Mouse (Mus musculus): ENCODE measurements around the gene Fam57b.
"Not testable (repeated sequence)": the region's sequence is repeated elsewhere in the genome, so short reads cannot be mapped to it uniquely, and the experiment has no call there.

Fam57b gene

DNA sequence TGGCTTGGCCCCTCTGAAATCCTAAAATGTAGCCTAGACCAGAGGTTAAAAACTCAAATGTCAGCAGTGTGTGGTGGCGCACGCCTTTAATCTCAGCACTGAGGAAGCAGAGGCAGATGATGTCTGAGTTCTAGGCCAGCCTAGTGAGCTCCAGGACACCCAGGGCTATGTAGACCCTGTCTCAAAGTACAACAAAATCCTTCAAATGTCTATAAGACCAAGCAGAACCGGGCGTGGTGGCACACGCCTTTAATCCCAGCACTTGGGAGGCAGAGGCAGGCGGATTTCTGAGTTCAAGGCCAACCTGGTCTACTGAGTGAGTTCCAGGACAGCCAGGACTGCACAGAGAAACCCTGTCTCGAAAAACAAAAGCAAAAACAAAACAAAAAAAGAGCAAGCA is 18.4 kb upstream of the Fam57b start:
- DNase-seq, result not testable (repeated sequence)

DNA sequence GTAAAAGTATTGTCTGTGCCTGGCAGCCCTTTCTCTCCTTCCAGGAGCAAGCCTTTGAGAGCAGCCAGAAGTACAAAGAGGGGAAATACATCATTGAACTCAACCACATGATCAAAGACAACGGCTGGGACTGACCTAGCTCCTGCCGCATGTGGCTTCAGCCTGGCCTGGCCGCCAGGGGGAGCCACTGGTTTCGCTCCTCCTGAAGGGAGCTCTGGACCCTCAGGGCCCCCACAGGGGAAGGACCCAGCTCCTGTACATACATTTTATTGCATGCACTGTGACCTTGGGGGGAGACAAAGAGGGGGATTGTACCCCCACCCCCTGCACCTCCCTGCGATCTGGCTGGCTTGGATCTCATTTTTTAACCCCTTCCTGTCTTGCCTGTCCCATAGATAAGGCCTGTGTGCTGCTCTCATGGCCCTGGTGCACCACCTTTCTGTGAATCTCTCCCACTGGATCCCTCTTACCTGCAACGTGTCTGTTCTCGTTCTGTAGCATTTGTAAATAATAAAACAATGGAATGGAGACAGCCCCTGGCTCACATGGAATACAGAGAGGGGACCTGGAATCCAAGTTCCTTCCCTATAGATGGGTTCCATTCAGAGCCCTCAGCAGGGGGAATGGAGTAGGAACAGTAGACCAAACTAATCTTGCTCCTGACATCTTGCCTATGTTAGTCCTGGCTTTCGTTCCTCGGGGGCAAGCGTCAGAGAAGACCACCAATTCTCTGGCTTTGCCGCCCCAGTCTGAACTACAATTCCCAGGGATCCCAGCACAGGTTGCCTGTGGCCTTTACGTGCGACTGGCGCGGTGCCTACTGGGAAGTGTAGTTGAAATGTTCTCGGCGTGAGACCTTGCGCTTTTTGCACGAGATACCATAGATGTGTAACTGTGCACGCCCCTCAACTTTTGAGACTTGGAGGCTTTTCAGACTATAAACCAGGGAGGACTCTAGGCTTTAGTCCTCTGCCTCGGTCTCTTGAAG is 17.2 kb upstream of the Fam57b start:
- DNase-seq, result peak; percentile 83

DNA sequence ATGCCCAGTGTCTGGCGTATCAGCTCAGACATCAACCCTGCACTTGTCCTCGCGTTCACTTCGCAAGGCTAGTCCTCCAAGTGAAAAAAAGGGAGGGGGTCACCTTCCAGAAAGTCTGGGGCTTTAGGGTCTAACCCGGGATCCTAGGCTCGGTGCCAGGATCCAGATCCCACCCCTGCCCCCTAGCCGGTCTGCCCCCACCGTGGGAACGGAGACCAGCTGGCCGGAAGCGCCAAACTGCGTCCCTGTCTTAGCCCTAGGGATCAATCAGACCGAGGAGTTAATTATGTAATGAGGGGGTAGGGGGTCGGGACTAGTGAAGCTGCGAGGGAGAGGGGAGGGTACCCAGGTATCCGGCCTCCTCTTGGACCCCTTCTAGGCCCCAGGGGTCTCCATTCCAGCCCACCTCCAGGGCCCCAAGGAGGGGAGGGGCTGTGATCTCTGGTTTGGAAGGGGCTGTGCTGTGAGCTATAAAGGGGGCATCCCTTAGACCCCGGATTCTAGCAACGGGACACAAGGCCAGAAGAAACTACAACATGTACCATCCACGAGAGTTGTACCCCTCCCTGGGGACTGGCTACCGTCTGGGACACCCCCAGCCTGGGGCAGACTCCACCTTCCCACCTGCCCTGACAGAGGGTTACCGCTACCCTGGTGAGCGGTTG is 16.4 kb upstream of the Fam57b start, which contains the start of gene Tbx6:
Gene Tbx6 (plus strand): TSS at position 513 of the 665 bp plus-strand sequence.
- DNase-seq, result no peak

DNA sequence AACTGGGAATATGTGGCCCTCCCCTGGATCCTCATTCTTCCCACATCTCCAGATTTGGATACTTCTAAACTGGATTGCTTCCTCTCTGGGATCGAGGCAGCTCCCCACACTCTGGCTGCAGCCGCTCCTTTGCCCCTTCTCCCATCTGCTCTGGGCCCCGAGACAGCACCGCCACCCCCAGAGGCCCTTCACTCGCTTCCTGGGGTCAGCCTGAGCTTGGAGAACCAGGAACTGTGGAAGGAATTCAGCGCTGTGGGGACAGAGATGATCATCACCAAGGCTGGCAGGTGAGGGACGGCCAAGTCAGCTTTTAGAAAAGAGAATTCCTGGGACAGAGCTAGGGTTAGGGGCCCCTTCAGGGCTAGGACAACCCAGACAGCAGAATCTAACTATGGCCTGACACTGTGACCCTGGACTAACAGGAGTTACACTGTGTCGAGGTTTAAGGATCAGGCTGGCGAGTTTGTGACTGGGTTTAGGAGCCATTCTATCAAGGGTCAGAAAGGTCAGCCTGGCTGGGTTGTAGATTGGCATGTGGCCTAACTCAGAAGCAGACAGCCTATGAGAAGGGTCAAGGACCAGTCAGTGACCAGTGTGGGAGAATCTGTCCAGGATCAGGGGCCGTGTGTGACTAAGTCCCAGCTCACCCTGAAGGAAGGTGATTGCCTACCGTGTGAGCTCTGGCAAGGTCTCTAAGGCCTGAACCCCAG is 15.7 kb upstream of the Fam57b start:
- no peak for DNase-seq

DNA sequence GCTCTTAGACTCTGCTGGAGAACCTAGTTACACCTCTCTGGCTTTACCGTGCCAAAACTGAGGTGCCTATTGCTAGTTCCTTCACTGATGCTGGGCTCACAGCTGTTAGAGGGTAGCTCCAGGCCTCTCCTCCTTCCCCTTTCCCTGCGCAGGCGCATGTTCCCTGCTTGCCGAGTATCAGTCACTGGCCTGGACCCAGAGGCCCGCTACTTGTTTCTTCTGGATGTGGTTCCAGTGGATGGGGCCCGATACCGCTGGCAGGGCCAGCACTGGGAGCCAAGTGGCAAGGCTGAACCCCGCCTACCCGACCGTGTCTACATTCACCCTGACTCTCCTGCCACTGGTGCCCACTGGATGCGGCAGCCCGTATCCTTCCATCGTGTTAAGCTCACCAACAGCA is 14.8 kb upstream of the Fam57b start:
- no peak for DNase-seq

DNA sequence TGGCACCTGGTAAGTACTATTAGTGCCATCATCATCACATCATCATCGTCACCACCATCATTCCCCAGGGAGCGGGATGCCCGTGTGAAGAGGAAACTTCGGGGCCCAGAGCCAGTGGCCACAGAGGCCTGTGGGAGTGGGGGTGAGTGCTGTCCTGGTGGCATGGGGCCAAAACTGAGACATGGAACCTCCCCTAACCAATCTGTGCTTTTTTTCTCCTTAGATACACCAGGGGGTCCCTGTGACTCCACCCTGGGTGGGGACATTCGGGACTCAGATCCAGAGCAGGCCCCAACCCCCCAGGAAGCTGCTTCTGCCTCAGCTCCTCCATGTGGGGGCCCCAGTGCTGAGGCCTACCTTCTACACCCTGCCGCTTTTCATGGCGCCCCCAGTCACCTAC is 13.0 kb upstream of the Fam57b start:
- no peak for DNase-seq

DNA sequence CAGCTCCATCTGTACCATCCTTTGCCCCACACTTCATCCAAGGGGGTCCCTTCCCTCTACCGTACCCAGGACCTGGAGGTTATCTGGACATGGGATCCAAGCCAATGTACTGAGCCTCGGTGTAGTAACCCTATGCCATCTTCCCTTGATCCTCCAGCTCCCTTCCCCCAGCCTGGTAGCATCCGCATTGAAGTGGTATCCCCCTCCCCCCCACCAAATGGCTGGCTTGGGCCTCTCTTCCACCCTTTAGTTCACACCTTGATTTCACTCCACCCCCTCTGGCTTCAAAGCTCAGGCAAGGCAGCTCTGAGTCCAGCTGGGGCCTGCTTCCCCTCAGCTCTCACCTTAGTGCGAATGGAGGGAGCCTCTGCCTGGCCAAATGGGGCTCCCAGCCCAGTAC is 12.4 kb upstream of the Fam57b start:
- no peak for DNase-seq

DNA sequence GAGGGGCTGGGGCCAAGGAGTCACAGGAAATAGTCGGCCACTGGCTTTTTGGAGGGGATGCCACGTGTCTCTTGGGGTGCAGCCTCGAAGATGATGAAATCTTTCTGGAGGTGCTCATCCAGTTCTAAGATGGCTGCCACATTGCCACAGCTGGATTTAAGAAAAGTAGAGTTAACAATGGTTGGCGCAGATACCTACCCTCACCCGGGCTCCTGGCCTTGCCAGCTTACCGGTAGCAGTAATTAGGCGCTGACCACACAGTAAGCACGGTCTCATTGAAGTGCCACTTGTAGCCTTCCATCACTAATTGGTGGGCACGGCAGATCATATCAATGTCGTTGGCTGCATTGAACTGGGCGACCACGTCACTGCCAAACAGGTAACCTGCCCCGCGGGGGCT is 11.3 kb upstream of the Fam57b start:
- DNase-seq, result no peak

DNA sequence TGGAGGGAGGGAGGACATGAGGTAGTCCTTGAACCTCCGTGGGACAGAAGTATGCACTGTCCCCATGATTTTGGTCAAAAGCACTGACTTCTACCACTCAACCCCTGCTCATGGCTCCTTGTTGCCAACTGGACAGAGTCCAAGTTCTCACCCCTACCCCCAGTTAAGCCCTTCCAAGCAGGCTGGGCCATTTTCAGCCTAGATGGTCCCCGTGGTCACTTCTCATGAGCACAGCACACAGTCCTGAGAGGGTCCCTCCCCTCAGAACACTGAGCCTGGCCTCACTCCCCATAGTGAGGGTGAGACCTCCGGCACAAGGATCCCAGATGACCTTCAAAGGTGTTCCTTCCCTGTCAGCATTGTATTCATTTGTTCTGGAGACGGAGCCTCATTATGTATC is 8.3 kb upstream of the Fam57b start:
- no peak for DNase-seq

DNA sequence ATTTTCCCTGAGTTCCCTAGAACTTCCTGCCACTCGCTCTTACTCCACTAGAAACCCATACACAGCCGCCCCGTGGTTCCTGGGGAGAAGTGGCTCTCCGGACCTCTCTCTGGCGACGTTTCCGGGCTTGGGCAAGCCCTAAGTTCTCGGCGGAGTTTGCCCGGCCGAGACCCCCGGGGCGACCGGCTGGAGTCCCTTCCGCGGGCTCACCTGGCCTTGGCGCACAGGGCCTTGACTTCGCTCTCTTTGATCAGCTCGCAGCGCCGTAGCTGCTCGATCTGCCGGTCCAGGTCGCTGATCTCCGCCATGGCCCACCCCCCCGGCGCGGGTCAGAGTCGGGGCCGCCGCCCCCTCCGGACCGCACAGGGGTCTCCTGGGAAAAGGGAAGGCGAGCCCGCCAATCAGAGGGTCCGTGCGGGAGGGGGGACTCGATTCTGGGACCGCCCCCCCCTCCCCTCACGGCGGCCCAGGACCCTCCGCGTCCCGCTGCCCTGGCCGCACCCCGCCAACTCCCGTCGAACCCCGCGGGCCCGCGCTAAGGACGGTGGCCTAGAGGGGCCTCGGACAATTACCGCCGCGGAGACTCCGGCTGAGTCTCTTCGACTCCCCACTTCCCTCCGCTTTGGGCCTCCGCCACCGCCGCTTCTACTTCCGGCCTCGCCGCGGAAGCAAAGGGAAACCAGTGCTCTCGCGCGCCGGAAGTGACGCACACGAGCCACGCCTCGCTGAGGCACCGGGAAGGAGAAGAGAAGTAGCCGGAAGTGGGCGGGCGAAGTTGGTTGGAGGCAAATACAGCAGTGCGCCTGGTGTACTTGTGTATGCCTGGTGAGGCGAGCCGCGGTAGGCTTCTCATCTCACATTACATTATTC is 5.4 kb upstream of the Fam57b start, which contains the start of gene Ppp4c:
Gene Ppp4c (minus strand): TSS at position 646 of the 870 bp plus-strand sequence.
- peak; percentile 95 for DNase-seq

DNA sequence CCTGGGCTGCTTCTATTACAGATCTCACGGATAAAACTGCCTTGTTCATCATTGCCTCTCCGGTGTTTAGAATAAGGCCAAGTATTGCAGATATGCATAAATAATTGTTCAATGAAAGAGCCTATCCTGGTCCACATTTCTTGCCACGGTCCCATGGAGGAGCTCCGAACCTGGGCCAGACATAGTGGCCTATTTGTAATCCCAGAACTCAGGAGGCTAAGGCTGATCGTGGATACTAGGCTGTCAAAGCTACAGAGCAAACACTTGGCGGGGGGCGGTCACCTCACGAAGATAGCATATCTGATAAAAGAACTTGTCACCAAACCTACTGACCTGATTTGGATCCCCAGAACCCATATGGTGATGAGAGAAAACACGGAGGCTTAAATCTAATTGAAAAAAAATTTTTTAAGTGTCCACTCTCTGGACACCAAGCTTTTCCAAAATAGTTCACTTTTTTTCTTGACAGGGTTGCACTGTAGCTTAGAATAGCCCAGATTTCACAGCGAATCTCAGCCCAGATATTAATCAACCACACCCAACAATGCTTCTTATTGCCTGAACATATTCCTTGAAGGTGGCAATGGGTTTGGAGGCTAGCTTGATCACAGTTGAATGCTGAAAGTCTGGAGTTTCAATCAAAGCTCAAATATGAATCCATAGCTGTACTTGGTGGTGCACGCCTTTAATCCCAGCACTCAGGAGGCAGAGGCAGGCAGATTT is 4.6 kb upstream of the Fam57b start:
- DNase-seq, result no peak

DNA sequence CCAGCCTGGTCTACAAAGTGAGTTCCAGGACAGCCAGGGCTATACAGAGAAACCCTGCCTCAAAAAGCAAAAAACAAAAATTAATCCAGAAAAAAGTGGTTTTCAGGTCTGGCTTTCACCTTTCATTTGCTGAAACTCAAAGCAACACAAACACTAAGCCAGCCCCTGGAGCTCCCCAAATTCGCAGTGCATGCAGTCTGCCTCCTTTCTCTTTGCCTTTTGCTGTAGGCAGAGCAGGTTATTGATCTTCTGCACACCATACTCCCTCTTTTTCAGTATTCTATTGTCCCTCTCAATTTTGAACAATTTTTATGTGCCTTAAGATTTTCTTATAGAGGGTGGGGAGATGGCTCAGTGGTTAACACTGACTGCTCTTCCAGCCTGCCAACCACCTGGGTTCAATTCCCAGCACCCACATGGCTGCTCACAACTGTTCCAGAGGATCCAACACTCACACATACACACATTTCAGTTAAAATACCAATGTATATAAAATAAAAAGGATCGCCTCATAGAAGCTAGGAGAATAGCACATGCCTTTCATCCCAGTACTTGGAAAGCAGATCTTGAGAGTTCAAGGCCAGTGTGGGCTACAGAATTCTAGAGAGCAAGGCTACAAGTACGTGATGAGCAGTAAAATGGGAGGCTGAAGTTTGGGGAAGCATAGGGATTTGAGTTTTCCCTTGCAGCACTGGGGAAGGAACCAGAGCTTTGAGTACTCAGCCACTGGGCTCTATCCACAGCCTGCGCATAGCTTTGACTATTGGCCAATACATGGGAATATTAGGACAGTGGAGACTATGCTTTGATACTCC is 3.8 kb upstream of the Fam57b start:
- DNase-seq, result no peak

DNA sequence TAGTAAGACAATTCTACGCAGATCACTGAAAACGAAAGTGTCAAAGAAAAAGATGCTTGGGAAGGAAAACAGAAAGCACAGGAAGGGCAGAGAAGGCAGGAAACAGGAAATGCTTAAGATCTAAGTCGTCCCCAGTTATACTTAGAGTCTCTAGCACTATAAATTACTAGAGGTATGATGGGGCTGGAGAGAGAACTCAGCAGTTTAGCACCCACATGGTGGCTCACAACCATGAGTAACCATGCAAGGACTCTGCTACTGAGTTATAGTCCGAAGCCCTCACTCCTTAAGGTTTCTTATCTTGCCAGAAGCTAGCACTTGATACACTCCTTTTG is 3.2 kb upstream of the Fam57b start:
- no peak for DNase-seq

DNA sequence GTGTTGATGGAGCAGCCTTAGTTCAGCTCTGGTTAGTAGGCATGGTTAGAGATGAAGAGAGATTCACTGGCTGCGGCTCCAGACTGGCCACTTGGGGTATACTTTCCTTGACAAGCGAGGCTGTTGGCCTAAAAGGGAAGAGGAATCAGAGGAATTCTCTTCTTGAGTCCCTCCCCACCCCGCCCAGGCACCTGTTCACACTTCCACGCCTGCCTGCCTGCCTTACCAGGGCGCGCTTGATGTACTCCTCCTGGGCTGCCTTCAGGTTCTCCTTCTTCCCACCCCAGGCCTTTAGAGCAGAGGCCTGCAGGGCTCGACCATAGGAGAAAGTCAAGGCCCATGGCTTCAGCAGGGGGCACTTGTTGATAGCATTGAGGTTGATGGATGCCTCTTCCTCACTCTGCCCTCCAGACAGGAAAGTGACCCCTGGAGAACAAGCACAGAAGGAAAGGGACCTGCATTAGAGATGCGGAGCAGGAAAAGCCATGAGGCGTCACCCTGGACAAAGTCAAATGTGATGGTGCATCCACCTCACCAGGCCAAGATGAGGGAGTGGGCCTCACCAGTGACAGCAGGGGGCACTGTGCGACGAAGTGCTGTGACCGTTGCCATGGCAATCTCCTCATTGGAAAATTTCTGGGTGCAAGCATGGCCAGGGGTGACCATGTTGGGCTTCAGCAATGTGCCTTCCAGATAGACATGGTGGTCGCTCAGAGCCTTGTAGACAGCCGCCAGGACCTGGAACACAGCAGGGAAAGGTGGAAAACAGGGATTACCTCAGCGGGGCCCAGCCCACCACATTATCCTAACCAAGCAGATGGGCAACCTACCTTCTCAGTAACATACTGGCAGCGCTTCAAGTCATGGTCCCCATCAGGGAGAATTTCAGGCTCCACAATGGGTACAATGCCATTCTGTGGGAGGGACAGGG is 1.8 kb upstream of the Fam57b start:
- no peak for DNase-seq

DNA sequence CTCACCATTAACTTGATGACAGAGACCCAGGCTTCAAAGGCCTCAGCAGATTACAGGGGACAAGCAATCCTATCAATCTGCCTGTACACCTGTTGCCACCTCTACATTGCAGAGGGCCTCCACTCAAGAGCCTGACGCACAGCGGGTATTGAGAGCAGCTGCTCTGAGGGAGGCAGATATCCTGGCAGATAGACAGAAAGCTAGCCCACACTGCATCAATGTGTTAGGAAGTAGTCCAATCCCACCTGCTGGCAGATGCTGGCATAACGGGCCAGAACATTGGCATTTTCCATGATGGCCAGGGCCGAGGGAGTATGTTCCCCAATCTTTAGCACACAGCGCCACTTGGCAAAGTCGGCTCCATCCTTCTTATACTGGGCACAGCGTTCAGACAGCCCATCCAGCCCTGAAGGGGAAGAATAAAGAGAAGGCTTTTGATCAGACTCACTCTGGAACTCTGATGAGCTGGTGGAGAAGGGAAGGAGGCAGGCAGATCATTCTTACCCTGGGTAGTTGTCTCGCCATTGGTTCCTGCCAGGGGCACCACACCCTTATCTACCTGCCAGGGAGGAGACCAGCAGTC is 1.0 kb upstream of the Fam57b start:
- no peak for DNase-seq

DNA sequence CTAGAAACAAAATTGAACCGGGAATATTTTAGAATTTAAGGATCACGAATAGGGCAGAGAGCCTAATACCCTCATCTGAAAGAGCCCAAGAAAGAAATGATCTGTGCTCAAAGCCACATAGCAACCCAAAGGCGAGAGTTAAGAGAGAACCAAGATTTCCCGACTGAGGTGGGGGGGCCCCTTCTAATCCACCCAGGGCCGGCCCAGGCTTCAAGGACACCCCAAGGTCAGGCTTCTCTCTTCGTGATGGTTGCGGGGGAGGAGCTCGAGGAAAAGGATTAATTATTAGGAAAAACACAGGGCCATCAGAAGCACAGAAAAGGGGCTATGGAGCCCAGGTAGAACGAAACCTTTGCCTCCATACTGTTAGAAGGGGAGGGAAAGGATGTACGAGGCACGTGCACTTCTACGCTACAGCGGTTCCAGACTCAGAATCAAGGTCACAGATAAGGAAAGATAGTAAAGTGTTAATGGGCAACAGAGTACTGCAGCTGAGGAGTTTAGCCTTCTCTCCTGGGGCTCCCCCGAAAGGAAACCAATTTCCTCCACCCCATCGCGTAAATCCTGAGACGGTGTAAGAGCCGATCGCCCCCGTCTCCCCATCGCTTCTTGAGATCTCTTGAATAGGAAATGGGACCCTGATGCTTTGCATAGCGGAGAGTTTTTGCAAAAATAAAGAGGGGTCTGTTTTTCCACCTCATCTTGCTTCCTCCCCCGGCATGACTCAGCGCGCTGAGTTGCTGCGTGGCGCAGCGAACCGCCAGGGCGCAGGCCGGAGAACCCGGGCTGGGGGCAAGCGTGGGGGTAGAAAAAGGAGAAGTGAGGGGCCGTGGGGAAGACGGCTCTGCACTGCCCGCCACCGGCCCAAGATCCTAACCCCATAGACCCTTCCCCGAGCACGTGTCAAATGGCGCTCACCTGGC is 920 bp downstream of the Fam57b start:
- peak; percentile 57 for DNase-seq

DNA sequence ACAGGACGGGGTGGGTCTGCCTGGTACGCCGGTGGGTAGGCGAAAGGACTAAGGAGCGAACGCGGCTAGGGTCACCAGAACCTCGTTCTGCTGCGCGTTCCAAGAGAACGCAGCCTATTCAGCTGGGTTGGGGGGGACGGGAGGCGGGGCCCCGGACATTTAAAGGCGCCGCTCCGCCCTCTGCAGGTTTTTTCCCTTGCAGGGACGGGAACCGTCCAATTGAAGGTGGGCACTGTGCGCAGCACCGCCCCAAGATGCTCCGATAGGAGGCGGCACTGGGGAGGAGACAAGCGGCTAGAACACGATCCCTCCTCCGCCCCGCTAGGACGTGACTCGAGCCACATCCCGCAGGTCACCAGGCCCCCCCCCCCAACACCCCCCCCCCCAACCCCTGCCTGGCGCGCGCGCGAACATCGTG is 1.6 kb downstream of the Fam57b start:
- DNase-seq, result peak; percentile 99

Measured in kidney, adult 11 months (tissue).